Mouse (Mus musculus): ENCODE measurements around the gene Stpg3.

DNA sequence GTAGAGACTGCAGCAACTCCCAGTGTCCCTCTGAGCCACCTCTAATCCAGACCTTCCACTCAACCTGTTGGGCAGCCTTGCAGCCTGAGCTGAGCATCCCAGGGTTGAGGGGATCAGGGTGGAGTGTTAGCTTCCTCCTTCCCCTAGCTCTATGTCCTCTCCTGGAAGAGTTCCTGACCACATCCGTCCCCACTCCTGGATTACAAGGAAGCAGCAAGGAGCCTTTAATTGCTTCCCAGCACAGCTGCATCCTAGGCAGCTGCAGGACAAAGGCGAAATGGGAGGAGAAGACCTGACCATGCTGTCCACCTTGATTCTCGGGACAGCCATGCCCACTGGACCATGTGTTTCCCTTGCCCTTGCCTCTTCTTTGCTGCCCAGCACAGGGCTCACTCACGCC lies 37.4 kb downstream of the Stpg3 start:
- TF ChIP-seq ZC3H11A (IDR thresholded peaks at IDR 0.05; ENCODE audit: low read depth, low read length) (no peak), ZMIZ1 (IDR thresholded peaks at IDR 0.05; ENCODE audit: low read depth, low read length) (no peak), EP300 (IDR thresholded peaks at IDR 0.05; ENCODE audit: low read length) (no peak), SMC3 (IDR thresholded peaks at IDR 0.05; ENCODE audit: low read depth, low read length) (no peak), MXI1 (IDR thresholded peaks at IDR 0.05; ENCODE audit: low read depth, low read length) (no peak), HCFC1 (IDR thresholded peaks at IDR 0.05; ENCODE audit: low read depth, low read length) (no peak), POLR2A (IDR thresholded peaks at IDR 0.05; ENCODE audit: low read depth, low read length) (no peak), KAT2A (IDR thresholded peaks at IDR 0.05; ENCODE audit: insufficient replicate concordance, low read length) (no peak), CTCF (conservative IDR thresholded peaks at IDR 0.05 in 1 of 2, IDR thresholded peaks at IDR 0.05 in 1 of 2; ENCODE audit: low read depth in 2 of 2, low read length in 2 of 2) (no peak), USF2 (conservative IDR thresholded peaks at IDR 0.05; ENCODE audit: low read depth, low read length) (no peak), MAX (IDR thresholded peaks at IDR 0.05; ENCODE audit: low read length) (no peak)
